ENCODE assay signal across 13 mouse cellular contexts in genomic region chr5:122242521-122243123, GRCm38 (mm10). TPM values are rescaled to one million over a fixed set of nuclear protein-coding genes. Genes with fewer than 3 reads are reported as not detected.
DNase-seq lines count a peak whose midpoint lies in the region; ATAC-seq lines count a peak whose summit lies in the region.
"Had no signal": no experiment of that assay in that cellular context is flagged by ENCODE, and none has a peak within 500 bp of the region (broad histone marks: within the 10 kb centered on the region; RNA-seq: fewer than 3 reads in every experiment).

No protein-coding gene starts in this region.

- DNase-seq in heart, adult 11 months, result peak; percentile 96
- DNase-seq in heart, postnatal 14 days, result no peak
- peak; percentile 34 for DNase-seq in lung, postnatal 36 days
- DNase-seq in lung, postnatal 4 days, result no peak
- DNase-seq in gonadal fat pad, adult 2 months (ENCODE audit: low read depth), result peak; percentile 52
- no peak for DNase-seq in thymus, postnatal 36 days
- DNase-seq in left cerebral cortex, postnatal 25 days (ENCODE audit: low spot score in 2 of 2), result no peak
- DNase-seq: cerebellum, postnatal 10 days; gastrocnemius, postnatal 14 days; liver, embryonic 13.5 days; midbrain, embryonic 14.5 days; spleen, adult 18-20 months had no signal

- ATAC-seq in neutrophil, adult 5-6 weeks (ENCODE audit: extremely low read depth, insufficient number of reproducible peaks, low FRiP score, poor library complexity, severe bottlenecking), result peak; percentile 14; the same call in 1 of the 2 replicates

- intact Hi-C loops in heart, postnatal 14 days (cut with DNase I), result no loop called here
- intact Hi-C loops in left cerebral cortex, postnatal 25 days (cut with DNase I), result no loop called here

RNA-seq across cellular contexts. Expression of gene Tctn1, which starts 21.6 kb away (rescaled TPM):
- total RNA-seq in heart, postnatal 14 days (2021), result 1 to 10 TPM; 5.2 to 6.7 TPM
- 44.4 and 46.7 TPM in 2 replicates for polyA plus RNA-seq in gonadal fat pad, adult 2 months (2012; rRNA removed)
- total RNA-seq in neutrophil, adult 5-6 weeks (2017), result 27.6 and 39.9 TPM in 2 replicates
- total RNA-seq in left cerebral cortex, postnatal 25 days (2021), result 10 to 100 TPM in 1 of 2 experiments, 1 to 10 TPM in 1; 9.7 to 12.9 TPM

RNA-seq across cellular contexts. Expression of gene Hvcn1, which starts 36.0 kb away (rescaled TPM):
- total RNA-seq in heart, postnatal 14 days (2021), result 1 to 10 TPM; 1.4 TPM
- polyA plus RNA-seq in gonadal fat pad, adult 2 months (2012; rRNA removed), result 20.6 and 38.3 TPM in 2 replicates
- total RNA-seq in neutrophil, adult 5-6 weeks (2017), result 256 TPM in 2 replicates
- total RNA-seq in left cerebral cortex, postnatal 25 days (2021), result 1 to 10 TPM; 1.8 to 3.8 TPM

RNA-seq across cellular contexts. Expression of gene Pptc7, which starts 41.5 kb away (rescaled TPM):
- total RNA-seq in heart, postnatal 14 days (2021), result 10 to 100 TPM; 85.5 to 87.2 TPM
- polyA plus RNA-seq in gonadal fat pad, adult 2 months (2012; rRNA removed), result 20.0 and 20.4 TPM in 2 replicates
- total RNA-seq in neutrophil, adult 5-6 weeks (2017), result 43.0 and 46.2 TPM in 2 replicates
- 10 to 100 TPM; 36.7 to 43.8 TPM for total RNA-seq in left cerebral cortex, postnatal 25 days (2021)

Comparison
In these comparisons a context has a peak if more than half of its experiments do, and no peak if none do; other contexts are left out.
1. DNase-seq: peak in heart, adult 11 months (single experiment), lung, postnatal 36 days (single experiment) and gonadal fat pad, adult 2 months (single experiment); none in heart, postnatal 14 days (0 of 2), lung, postnatal 4 days (0 of 2), thymus, postnatal 36 days (0 of 2) and left cerebral cortex, postnatal 25 days (0 of 2).
2. RNA of gene Hvcn1, which starts 36.0 kb away (total RNA-seq): 256 TPM in neutrophil, adult 5-6 weeks; 1.8 to 3.8 TPM in left cerebral cortex, postnatal 25 days and 1.4 TPM in heart, postnatal 14 days; every median in the first group is over 10 times any median in the second.